Mouse (Mus musculus): ENCODE data around the gene Ralgps2.

The Ralgps2 gene

DNA sequence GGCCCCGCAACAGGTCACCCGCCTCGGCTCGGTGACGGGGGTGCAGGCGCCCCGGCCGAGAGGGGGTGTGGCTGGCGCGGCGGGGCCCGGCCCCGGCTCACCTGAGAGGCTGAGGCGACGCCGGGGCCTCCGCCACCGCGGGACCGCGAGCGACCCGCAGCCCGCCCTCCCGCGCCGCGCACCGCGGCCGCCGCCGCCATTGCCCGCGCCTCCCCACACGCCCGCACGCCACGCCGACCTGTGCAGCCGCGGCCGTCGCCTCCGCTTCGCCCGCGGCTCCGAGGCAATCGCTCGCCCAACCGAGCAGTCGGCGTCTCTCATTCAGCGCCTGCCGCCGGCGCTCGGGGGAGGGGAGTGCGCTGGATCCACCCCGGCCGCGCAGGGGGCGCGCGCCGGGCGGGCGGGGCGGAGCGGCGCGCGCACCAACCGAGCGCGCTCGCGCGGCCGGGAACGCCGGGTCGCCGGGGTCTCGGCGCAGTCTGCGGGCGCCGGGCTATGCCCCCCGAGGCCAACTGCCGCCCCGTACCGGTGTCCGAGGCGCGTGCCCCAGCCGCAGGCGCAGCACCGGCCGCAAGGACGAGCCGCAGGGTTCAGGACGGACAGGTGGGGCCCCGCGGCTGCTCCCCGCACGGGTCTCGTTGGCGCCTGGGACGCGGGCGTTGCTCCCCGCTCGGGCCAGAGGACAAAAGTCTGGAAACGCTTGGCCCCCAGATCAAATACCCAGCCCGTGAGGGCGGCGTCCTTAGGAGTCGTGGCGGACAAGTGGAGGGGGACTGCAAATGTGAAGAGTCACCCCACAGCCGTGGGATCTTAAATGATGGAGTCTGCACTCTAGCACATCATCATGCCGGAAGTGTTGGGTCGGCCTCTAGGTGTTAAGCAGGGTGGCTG, at the start of gene Ralgps2:
Ralgps2 (minus strand) TSS at position 376 of the 891 bp plus-strand sequence.
- TF ChIP-seq GATA4 (IDR thresholded peaks at IDR 0.05; ENCODE audit: insufficient replicate concordance, low read length): no peak

DNA sequence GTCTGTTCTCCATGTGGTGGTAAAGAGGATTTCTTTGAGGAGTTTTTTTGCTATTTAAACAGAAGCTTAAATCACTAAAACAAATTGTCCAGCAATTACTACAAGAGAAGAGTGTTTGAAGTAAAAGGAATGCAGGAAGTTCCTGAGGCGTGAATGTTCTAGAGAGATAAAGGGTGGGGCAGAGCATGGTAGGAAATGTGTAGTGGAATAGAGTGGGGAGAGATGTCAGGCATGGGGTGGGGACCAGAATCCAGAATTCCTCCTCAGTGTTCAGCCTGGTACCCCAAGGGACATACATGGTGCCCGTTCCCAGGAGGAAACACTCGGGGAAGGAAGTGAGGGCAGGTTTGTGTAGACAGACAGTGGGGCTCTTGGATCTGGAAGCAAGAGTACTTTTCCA, 48.1 kb upstream of the Ralgps2 start:
- TF ChIP-seq GATA4 (IDR thresholded peaks at IDR 0.05; ENCODE audit: insufficient replicate concordance, low read length): no peak

DNA sequence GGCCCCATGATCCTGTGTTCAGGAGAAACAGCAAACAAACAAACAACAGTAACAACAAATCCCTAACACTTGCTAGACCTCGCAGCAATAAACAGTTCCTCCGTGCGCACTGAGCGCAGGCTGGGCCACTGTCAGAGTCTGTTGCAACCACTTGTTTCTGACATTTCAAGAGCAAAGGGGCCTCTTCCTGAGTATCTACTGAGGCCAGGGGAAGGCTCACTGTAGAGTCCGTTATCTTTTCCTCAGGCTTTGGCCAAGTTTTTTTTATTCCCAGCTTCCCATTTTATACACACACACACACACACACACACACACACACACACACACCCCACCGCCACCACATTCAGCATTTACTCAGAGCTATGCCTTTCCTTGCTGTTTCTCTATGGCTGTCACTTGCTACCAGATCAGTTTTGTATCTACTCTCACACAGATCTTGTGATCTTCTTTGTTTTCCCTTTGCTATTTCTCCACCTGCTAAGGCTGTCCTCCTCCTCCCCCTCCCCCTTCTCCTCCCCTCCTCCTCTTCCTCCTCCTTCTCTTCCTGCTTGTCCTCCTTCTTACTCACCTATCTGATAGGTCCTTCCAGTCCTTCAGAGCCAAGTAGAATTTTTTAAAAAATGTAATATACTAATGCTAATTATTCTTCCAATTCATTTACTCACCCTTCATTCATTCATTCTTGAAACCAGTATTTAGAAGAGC, 47.4 kb upstream of the Ralgps2 start:
- peak; percentile 42; the same call in 1 of the 2 replicates for TF ChIP-seq GATA4 (IDR thresholded peaks at IDR 0.05; ENCODE audit: insufficient replicate concordance, low read length)

DNA sequence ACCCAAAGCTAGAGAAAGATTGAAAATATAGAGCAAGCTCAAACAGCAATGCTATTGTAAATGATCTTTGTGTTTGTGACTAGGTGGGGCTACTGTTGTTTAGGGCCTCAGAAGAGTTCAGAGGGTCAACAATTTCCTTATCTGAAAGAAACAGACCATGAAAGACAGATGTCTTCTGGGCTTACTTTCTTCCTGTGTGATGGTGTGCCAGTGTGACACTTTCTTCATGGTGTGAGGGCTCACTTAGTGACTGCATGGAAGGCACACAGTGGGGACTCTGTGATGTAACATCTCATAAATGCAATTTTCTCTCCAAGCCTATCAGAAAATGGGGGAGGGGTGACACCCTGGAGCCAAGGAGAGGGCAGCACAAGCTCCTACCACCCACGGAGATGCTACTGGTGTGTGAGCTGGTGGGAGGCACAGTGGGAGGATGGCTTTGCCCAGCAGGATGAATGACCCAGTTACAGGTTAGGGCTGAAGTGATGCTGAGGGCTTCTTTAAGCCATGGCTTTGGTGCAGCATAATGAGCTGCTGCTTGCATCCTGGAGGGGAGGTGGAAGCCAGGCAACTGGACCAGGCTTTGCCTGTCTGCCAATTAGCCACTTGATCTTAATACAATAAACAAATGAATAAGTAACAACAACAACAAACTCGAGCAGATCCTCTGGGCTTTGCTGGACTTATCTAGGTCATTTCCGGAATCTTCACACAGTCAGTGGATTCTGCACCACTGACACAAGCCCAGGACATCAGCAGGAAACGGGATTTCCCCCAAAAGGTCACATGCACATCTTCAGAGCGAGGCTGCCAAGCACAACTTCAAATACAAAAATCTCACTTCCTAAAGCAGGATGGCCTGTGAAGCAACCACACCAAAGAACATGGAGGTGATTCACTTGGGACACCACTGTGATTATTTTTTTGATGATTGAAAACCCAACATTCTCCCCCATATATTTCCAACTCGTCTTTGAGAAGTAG, 46.5 kb upstream of the Ralgps2 start:
- TF ChIP-seq GATA4 (IDR thresholded peaks at IDR 0.05; ENCODE audit: insufficient replicate concordance, low read length): peak; percentile 40; the same call in 1 of the 2 replicates

DNA sequence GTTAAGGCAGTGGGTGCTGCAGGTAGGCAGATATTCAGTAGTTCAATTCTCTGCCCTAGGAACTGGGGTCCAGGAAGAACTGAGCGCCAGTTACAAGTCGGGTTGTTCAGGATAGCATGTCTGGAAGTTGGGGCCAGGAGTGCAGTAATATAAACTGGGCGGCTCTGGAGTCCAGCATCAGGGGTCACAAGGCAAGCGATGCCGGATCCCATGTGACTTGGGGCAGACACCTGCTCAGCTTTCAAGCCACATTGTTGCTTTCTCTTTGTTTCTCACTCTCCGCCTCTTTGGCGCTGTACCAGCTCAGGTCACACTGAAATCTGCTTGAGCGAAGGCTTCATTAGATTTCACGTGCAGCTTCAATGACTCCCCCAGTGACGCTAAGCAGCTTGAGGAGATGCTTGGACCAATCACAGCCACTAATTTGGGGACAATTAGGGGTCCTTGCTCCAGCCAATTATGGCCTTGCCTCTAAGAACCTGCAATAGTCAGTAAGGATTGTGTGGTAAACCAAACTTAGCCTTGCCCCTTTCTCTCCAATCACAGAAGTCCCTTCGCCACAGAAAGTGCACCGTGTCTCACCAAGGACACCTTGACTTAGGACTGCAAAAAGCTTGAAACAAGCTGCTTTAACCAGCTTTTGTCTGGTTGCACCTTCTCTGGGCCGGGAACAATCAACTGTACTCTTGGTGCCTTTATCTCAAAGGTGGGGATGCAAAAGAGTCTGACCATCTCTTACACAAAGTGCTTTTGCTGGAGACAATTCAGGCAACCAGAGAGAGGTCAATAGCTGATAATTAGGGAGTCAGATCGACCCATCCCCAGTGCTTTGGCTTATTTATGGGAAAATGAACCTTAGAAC, 43.8 kb upstream of the Ralgps2 start:
- no peak for TF ChIP-seq GATA4 (IDR thresholded peaks at IDR 0.05; ENCODE audit: insufficient replicate concordance, low read length)

DNA sequence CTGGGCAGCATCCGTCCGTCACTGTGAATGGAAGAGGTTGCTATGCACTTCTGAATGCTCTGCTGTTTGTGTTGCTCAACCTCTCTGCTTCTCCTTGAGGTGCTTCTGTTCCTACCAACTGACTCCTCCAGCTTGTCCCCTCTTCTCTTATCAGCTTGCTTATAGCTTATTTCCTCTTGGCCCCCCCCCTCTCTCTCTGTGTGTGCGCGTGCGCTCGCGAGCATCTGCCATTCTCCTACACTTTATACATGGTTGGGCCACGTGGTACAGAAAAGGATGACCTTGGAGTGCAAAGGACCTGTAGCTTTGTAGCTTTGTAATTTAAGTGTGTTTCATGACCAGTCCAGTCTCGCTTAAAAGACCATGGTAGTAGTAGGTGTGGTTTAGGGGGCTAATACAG, 42.5 kb upstream of the Ralgps2 start:
- TF ChIP-seq GATA4 (IDR thresholded peaks at IDR 0.05; ENCODE audit: insufficient replicate concordance, low read length): no peak

DNA sequence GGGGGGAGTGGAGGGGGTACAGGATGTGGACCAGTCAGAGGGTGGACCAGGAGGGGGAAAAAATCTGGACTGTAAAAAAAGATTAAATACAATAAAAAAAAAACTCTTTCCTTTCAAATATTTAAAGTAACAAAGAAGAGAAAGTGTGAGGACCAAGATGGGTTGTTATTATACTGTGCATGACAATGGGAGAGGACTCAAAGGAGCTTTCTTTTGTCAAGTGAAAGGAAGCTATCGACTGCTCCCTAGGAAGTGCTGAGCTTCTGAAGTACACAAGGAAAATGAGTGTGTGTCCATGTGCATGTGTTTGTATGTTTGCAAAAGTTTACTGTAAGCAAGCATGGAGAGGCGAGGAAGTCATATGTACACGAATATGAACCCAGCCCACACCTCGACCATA, 40.3 kb upstream of the Ralgps2 start:
- no peak for TF ChIP-seq GATA4 (IDR thresholded peaks at IDR 0.05; ENCODE audit: insufficient replicate concordance, low read length)

DNA sequence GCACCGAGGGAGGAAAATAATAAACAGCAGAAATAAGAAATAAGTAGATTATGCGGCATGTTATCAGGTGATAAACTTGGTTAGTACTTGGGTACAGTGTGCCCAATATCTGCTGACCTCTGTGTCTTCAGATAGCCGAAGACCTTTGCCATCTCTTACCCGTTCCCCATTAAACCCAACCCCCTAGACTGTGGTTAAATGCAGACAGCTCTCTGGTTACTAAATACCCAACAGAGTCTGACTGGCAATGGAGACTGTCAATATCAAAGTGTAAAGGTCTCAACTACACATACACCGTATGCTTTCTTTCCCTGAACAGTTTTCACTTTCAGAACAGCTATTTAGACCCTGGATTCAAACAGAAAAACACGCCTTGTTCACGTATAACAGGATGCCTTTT, 39.2 kb upstream of the Ralgps2 start:
- peak; percentile 23; the same call in 1 of the 2 replicates for TF ChIP-seq GATA4 (IDR thresholded peaks at IDR 0.05; ENCODE audit: insufficient replicate concordance, low read length)

DNA sequence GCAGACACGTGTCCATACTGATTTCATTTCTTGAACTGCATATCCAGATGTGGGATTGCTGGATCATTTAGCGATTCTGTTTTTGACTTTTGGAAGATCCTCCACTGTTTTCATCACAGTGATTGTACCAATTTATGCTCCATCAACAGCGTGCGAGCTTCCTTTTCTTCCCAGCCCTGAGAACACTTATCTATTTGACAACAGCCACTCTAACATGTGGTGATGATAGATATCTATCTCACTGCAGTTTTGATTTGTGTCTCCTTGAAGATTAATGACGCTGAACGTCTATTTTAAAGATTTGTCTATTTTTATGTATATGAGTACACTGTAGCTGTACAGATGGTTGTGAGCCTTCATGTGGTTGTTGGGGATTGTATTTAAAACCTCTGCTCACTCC, 34.4 kb upstream of the Ralgps2 start:
- TF ChIP-seq GATA4 (IDR thresholded peaks at IDR 0.05; ENCODE audit: insufficient replicate concordance, low read length): no peak

DNA sequence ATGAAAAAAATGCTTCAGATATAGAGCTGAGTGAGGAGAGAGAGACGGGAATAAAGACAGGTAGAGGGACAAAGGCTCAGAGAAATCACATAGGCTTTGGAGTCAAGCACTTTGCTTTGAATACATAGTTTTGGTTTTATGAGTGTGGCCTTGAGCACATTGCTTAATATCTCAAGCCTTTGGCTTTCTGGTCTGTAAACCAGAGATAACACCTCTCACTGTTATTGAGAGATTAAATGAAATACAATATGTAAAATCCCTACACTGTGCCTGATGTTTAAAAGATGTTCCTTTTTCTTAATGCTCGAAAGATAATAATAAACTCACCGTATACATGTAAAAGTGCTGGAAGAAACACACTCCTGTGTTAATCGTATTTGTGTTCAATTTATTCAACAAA, 33.0 kb upstream of the Ralgps2 start:
- no peak for TF ChIP-seq GATA4 (IDR thresholded peaks at IDR 0.05; ENCODE audit: insufficient replicate concordance, low read length)

DNA sequence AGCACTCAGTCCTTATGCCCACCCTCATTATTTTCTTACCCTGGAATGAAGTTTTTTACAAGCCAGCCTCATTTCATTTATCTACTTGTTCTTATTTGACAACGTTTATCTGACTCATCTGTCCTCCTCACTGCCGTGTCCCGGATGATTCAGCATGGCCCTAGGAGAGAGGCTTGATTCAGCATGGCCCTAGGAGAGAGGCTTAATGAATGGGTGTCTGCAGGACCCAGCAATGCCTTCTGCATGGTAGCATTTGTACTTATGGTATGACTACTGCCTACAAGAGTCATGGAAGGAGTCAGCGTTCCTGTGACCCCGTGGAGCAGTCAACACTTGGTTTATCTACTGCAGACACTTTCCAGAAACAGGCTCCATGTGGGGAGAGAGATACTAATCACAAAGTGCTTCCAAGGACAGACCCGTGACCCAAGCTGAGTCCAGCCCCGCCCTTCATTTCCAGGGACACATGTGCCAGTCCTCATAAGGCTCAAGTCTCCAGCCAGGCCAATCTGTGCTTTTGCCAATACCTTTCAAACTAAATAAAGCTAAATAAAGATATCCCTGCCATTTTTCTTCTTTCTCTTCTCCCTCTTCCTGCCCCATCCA, 31.9 kb upstream of the Ralgps2 start:
- TF ChIP-seq GATA4 (IDR thresholded peaks at IDR 0.05; ENCODE audit: insufficient replicate concordance, low read length): no peak

DNA sequence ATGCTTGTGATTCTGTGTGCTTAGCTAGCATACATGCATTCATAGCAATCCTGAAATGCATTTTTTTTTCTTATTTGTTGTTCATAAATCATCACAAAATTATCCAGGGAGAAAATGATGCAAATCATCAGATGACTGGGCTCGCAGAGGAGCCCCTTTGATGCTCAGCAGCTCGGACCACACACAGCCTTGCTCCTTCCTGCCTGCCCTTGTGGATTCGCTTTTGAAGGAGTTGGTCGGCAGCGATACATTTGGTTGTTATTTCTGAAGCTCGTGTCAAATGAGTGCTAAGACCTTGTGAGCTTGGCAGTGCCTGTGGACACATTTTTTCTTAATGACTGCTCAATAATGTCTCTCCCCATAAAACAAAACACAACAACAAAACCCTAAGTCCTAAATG, 31.2 kb upstream of the Ralgps2 start:
- no peak for TF ChIP-seq GATA4 (IDR thresholded peaks at IDR 0.05; ENCODE audit: insufficient replicate concordance, low read length)

DNA sequence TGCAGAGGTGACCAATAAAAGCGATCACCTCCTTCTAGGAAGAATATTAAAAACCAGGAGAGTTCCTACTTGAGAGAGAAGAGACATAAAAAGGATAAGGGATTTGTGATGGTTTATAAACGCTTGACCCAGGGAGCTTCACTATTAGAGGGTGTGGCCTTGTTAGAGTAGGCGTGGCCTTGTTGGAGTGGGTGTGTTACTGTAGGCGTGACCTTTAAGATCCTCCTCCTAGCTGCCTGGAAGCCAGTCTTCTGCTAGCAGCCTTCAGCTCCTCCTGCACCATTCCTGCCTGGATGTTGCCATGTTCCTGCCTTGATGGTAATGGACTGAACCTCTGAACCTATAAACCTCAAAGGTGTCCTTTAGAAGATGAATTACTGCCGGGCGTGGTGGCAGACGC, 28.7 kb upstream of the Ralgps2 start:
- no peak for TF ChIP-seq GATA4 (IDR thresholded peaks at IDR 0.05; ENCODE audit: insufficient replicate concordance, low read length)

DNA sequence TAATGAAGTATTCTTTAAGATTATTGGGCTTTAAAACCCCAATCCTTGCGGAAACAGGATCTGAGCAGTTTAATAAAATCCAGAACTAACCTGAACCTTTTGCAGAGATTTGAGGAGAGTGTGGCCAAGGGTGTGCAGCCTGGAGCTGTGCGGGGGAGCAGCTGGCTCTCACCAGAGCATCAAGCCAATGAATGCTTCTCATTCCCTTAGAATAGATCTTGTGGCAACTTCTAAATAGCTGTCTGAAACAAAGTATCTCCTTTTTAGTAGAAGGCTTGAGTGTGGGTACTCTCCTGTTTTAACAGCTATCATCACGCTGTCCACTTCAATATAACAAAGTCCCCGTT, 25.1 kb upstream of the Ralgps2 start:
- no peak for TF ChIP-seq GATA4 (IDR thresholded peaks at IDR 0.05; ENCODE audit: insufficient replicate concordance, low read length)
